Mouse (Mus musculus): Measurements from ENCODE around the gene Usp3.

Usp3 gene

DNA sequence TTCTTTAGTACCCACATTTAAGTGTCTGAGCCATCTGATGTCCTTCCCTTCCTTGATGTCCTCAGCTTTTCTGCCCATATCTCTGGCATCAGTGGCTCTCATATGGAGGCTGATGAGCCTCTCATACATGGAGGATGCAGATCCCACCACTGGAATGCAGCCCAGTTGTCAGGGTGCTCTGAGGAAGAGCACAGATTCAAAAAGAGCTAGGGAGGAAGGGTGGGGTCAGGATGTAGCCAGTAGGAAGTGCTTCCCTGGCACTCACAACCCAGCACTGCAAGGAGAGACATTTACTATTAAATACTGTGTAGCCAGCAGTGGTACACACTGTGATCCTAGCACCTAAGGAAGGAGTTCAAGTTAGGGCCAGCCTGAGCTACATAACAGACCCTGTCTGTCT is 86.5 kb downstream of the Usp3 start:
- DNase-seq = no peak

DNA sequence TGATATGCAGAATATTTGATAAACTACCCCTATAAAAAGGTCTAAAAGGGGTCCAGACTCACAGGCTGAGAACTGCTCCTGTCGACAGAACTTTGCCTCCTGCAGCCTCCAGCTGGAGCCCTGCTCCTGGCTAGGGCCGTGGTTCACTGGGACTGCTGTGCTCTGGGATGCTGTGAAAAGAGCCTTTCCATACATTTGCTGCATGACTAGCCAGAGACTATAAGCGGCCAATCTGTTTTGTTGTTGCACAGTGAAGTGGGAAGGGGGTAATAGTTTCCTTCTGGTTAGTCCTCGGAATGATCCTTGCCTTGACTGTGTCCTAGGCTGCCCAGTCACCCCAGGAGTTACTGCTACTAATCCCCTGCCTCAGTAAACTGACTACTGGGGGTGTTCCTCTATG is 86.9 kb downstream of the Usp3 start:
- no peak for DNase-seq

DNA sequence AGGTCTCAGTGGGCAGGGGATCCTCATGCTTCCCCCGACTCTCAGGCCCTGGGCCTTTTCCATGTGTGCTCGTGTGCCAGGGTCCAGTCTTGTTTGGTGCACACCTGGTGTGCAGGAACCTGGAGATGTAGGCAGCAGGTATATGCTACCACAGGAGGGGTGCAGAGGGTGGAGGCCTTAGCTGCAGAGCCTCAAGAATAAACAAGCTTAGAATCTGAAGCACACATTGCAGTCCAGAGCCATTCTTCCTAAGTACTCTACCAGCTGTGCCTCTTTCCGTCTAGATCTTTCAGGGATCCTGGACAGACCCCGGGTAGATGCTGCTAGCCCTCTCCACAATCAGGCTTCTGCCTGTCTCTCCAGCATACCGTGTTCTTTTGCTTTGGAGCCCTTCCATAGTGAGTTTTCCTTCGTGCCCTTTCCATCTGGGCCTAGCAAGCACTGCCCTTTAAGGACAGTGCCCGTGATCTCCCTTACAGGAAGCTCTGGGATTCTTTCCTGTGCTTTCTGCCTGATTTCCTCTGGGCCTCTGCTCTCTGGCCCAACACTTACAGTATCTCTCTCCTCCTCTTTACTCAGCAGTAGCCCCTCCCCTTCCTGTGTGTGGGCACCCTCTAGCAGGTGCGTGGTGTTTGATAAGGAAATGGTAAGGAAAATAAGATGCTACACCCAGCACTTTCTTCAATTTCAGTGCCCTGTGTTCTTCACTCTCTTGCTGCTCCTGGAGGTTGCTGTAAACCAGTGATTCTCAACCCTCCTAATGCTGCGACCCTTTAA is 87.6 kb downstream of the Usp3 start:
- DNase-seq = no peak

DNA sequence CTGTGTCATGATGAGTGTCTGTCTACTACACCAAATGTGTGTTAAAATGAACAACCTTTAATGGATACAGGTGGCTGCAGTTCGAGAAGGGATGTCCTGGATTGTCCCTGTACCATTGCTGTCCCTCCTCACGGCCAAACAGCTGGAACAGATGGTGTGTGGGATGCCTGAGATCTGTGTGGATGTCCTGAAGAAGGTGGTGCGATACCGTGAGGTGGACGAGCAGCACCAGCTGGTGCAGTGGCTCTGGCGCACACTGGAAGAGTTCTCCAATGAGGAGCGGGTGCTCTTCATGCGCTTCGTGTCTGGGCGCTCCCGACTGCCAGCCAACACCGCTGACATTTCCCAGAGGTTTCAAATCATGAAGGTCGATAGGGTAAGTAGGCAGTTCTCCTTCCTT is 88.4 kb downstream of the Usp3 start:
- DNase-seq = no peak

- DNase-seq = no peak
Measured at GRCm38 (mm10) chr9:66503879-66504411, 89.0 kb downstream of the Usp3 start.

- no peak for DNase-seq
Measured at GRCm38 (mm10) chr9:66501248-66501647, 91.7 kb downstream of the Usp3 start.

DNA sequence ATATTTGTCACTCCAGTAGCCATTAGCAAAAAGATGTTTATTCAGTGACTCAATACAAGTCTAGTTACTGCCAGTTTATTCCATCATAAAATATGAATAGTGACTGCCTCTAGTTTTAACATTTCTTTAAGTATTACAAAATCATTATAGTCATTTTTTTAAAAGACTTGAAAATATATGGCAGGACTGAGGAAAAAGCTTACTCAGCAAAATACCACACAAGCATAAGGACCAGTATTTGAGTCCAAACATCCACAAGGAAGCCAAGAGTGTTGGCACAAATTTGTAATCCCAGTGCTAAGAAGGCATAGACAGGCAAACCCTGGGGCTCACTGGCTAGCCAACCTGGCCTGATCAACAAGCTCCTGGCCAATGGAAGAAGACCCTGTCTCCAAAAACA is 99.0 kb downstream of the Usp3 start:
- no peak for DNase-seq

DNA sequence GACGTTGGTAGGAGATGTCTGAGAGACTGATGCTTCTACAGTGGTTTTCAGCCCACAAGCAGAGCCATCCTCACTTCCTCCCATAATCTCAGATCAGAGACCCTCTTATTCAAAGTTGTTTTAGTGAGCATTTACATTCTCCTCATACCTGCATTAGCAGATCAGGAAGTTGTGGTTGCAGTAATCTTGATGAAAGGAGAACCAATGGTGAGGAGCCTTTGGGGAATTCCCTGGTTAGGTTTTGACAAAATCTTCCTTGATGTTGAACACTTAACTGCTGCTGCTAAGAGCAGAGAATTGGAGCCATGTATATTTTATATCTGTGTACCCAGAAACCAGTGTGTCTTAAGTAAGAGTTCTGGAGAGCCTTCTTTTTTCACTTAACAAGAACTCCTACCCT is 100.6 kb downstream of the Usp3 start:
- DNase-seq = no peak

GRCm38 (mm10) chr9:66488786-66489185 is 104.2 kb downstream of the Usp3 start:
- no peak for DNase-seq

GRCm38 (mm10) chr9:66483429-66483828 is 109.5 kb downstream of the Usp3 start:
- DNase-seq = no peak

GRCm38 (mm10) chr9:66477785-66478184 is 115.2 kb downstream of the Usp3 start:
- no peak for DNase-seq

DNA sequence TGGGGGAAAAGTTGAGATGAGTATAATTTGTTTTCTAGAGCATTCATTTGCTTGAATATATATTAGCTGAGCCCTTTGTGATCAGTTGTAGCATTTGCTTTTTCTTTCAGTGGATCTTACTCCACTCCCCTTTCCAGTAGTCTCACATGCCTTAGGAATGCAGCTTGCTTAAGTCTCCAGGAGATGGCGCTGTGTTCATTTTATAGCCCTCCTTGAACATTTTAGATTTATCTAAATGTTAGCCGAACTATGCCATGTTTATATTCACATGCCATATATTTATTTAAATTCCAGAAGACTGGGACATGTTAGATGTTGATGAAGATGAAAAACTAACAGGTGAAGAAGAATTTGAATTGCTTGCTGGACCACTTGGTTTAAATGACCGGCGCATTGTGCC is 127.9 kb downstream of the Usp3 start:
- DNase-seq = no peak
